Mouse (Mus musculus): ENCODE results near the gene Rbm15b. TPM values are rescaled to one million over a fixed set of nuclear protein-coding genes. Genes with fewer than 3 reads are reported as not detected.

Rbm15b gene
- polyA plus RNA-seq, 1 experiment from 2014 or later, result 15.5 TPM

DNA sequence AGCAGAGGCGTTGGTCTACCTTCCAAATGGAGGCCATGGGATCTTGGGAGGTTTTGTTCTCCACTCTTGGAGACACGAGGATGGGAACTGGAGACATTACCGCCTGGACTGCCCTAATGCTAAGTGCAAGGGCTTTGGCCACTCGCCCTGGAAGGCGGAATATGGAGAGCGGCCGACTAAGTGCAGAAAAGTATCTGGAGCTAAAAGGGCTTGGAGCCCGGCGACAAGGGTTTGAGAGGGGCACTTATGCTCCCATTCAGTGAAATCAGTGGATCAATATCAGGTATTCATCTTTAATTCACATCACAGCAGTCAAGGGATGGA is 5.3 kb upstream of the Rbm15b start:
- Histone ChIP-seq H3K4me3 (peak overlapping the region; percentile 83), H3K27me3 (ENCODE audit: low read depth, poor library complexity, severe bottlenecking) (no peaks in the 10 kb centered on the region), H3K4me1 (peaks cover 49% of the 10 kb centered on the region), H3K9me3 (replicated peaks) (no peaks in the 10 kb centered on the region), H3K36me3 (peaks cover 38% of the 10 kb centered on the region), H3K27ac (replicated peaks) (peak overlapping the region; percentile 94)
- under 1% methylated on average over 9 of the region's 9 CpGs for WGBS
- DNase-seq (ENCODE audit: low spot score), result no peak

- DNase-seq (ENCODE audit: low spot score), result peak; percentile 98
- peaks cover 40% of the 10 kb centered on the region for H3K36me3 ChIP-seq
- no peaks in the 10 kb centered on the region for H3K9me3 ChIP-seq (replicated peaks)
- peaks cover 54% of the 10 kb centered on the region for H3K4me1 ChIP-seq
- WGBS, result under 1% methylated on average over 59 of the region's 59 CpGs
- H3K27me3 ChIP-seq (ENCODE audit: low read depth, poor library complexity, severe bottlenecking), result no peaks in the 10 kb centered on the region
- H3K4me3 ChIP-seq, result peak within 1 kb of the TSS; percentile 83
- peak within 1 kb of the TSS; percentile 94 for H3K27ac ChIP-seq (replicated peaks)
These were observed 4.8 kb upstream of the Rbm15b start, which contains the start of gene Manf for GRCm38 (mm10) chr9:106891829-106892551. Gene Manf (minus strand): TSS chr9:106891979.

GRCm38 (mm10) chr9:106891341-106891741 is 4.1 kb upstream of the Rbm15b start:
- Histone ChIP-seq H3K4me3 (peak overlapping the region; percentile 83), H3K27me3 (ENCODE audit: low read depth, poor library complexity, severe bottlenecking) (no peaks in the 10 kb centered on the region), H3K27ac (replicated peaks) (peak overlapping the region; percentile 94), H3K4me1 (peaks cover 54% of the 10 kb centered on the region), H3K36me3 (peaks cover 36% of the 10 kb centered on the region), H3K9me3 (replicated peaks) (no peaks in the 10 kb centered on the region)
- WGBS, result 0% methylated on average over 17 of the region's 17 CpGs
- DNase-seq (ENCODE audit: low spot score), result no peak

GRCm38 (mm10) chr9:106890496-106891240 is 3.4 kb upstream of the Rbm15b start:
- no peak for DNase-seq (ENCODE audit: low spot score)
- H3K27ac ChIP-seq (replicated peaks), result peak overlapping the region; percentile 94
- peak overlapping the region; percentile 83 for H3K4me3 ChIP-seq
- H3K9me3 ChIP-seq (replicated peaks), result no peaks in the 10 kb centered on the region
- 74% methylated on average over 8 of the region's 8 CpGs for WGBS
- no peaks in the 10 kb centered on the region for H3K27me3 ChIP-seq (ENCODE audit: low read depth, poor library complexity, severe bottlenecking)
- peaks cover 37% of the 10 kb centered on the region for H3K36me3 ChIP-seq
- H3K4me1 ChIP-seq, result peaks cover 58% of the 10 kb centered on the region

DNA sequence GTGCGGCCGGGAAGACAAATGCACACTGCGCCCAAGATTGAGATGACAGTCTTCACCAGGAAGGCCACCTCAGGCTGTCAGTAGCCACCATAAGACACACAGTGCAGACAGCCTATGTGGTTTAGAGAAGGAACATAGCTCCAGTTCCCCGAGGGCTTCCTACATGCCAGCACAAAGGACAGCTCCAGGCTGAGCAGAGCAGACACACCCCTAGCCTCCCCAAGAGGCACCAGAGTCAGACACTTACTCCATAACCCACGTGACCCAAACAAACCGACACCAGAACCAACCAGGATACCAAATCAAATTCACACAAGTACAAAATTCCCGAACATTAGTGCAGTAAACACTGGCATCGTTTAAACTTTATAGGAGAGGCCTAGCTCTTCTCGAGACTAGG is 2.1 kb upstream of the Rbm15b start:
- H3K27ac ChIP-seq (replicated peaks), result no peak overlapping the region
- H3K4me1 ChIP-seq, result peaks cover 71% of the 10 kb centered on the region
- no peaks in the 10 kb centered on the region for H3K27me3 ChIP-seq (ENCODE audit: low read depth, poor library complexity, severe bottlenecking)
- H3K9me3 ChIP-seq (replicated peaks), result no peaks in the 10 kb centered on the region
- peaks cover 50% of the 10 kb centered on the region for H3K36me3 ChIP-seq
- peak overlapping the region; percentile 23; the same call in 1 of the 2 replicates for H3K4me3 ChIP-seq
- no peak for DNase-seq (ENCODE audit: low spot score)
- WGBS, result 91% methylated on average over 9 of the region's 9 CpGs

GRCm38 (mm10) chr9:106888346-106888745 is 1.1 kb upstream of the Rbm15b start:
- H3K4me3 ChIP-seq, result peak overlapping the region; percentile 96; the same call in 1 of the 2 replicates
- peaks cover 76% of the 10 kb centered on the region for H3K4me1 ChIP-seq
- no peak overlapping the region for H3K27ac ChIP-seq (replicated peaks)
- no peaks in the 10 kb centered on the region for H3K27me3 ChIP-seq (ENCODE audit: low read depth, poor library complexity, severe bottlenecking)
- WGBS, result 95% methylated on average over 3 of the region's 3 CpGs
- DNase-seq (ENCODE audit: low spot score), result no peak
- no peaks in the 10 kb centered on the region for H3K9me3 ChIP-seq (replicated peaks)
- peaks cover 60% of the 10 kb centered on the region for H3K36me3 ChIP-seq

- Histone ChIP-seq H3K27me3 (ENCODE audit: low read depth, poor library complexity, severe bottlenecking) (no peaks in the 10 kb centered on the region), H3K36me3 (peaks cover 82% of the 10 kb centered on the region), H3K4me1 (peaks cover 87% of the 10 kb centered on the region), H3K27ac (replicated peaks) (peak overlapping the region; percentile 99), H3K4me3 (peak overlapping the region; percentile 96), H3K9me3 (replicated peaks) (no peaks in the 10 kb centered on the region)
- peak; percentile 61 for DNase-seq (ENCODE audit: low spot score)
- WGBS, result under 1% methylated on average over 99 of the region's 107 CpGs
These were observed 1.1 kb downstream of the Rbm15b start for GRCm38 (mm10) chr9:106885901-106886731.

GRCm38 (mm10) chr9:106884996-106885900 is 2.0 kb downstream of the Rbm15b start:
- WGBS, result 32% methylated on average over 44 of the region's 44 CpGs
- Histone ChIP-seq H3K4me1 (peaks cover 81% of the 10 kb centered on the region), H3K27ac (replicated peaks) (peak overlapping the region; percentile 99), H3K9me3 (replicated peaks) (no peaks in the 10 kb centered on the region), H3K27me3 (ENCODE audit: low read depth, poor library complexity, severe bottlenecking) (no peaks in the 10 kb centered on the region), H3K4me3 (peak overlapping the region; percentile 96), H3K36me3 (peaks cover 84% of the 10 kb centered on the region)
- DNase-seq (ENCODE audit: low spot score), result peak; percentile 39

GRCm38 (mm10) chr9:106884306-106884705 is 2.9 kb downstream of the Rbm15b start:
- Histone ChIP-seq H3K4me3 (peak overlapping the region; percentile 96), H3K27me3 (ENCODE audit: low read depth, poor library complexity, severe bottlenecking) (no peaks in the 10 kb centered on the region), H3K4me1 (peaks cover 76% of the 10 kb centered on the region), H3K36me3 (peaks cover 84% of the 10 kb centered on the region), H3K27ac (replicated peaks) (peak overlapping the region; percentile 50; the same call in 1 of the 2 replicates), H3K9me3 (replicated peaks) (no peaks in the 10 kb centered on the region)
- WGBS, result 56% methylated on average over 16 of the region's 16 CpGs
- peak; percentile 35 for DNase-seq (ENCODE audit: low spot score)

- Histone ChIP-seq H3K9me3 (replicated peaks) (no peaks in the 10 kb centered on the region), H3K4me3 (peak overlapping the region; percentile 96), H3K27me3 (ENCODE audit: low read depth, poor library complexity, severe bottlenecking) (no peaks in the 10 kb centered on the region), H3K4me1 (peaks cover 66% of the 10 kb centered on the region), H3K27ac (replicated peaks) (no peak overlapping the region), H3K36me3 (peaks cover 84% of the 10 kb centered on the region)
- no peak for DNase-seq (ENCODE audit: low spot score)
- WGBS, result 94% methylated on average over 3 of the region's 3 CpGs
These were observed 4.1 kb downstream of the Rbm15b start for GRCm38 (mm10) chr9:106883085-106883484.

GRCm38 (mm10) chr9:106882176-106882575 is 5.1 kb downstream of the Rbm15b start:
- H3K4me3 ChIP-seq, result peak overlapping the region; percentile 96; the same call in 1 of the 2 replicates
- DNase-seq (ENCODE audit: low spot score), result no peak
- H3K9me3 ChIP-seq (replicated peaks), result no peaks in the 10 kb centered on the region
- WGBS, result 84% methylated on average over 4 of the region's 4 CpGs
- no peak overlapping the region for H3K27ac ChIP-seq (replicated peaks)
- peaks cover 86% of the 10 kb centered on the region for H3K36me3 ChIP-seq
- no peaks in the 10 kb centered on the region for H3K27me3 ChIP-seq (ENCODE audit: low read depth, poor library complexity, severe bottlenecking)
- H3K4me1 ChIP-seq, result peaks cover 57% of the 10 kb centered on the region
